10 mouse cellular contexts compared by ENCODE assay signal in genomic region chr12:55536537-55537135, GRCm38 (mm10). TPM values are rescaled to one million over a fixed set of nuclear protein-coding genes. Genes with fewer than 3 reads are reported as not detected.
DNase-seq lines count a peak whose midpoint lies in the region; ATAC-seq and TF ChIP-seq lines count a peak whose summit lies in the region.
"Had no signal": no experiment of that assay in that cellular context is flagged by ENCODE, and none has a peak within 500 bp of the region (broad histone marks: within the 10 kb centered on the region; RNA-seq: fewer than 3 reads in every experiment).

No protein-coding gene starts in this region.

- no peak overlapping the region for H3K4me3 ChIP-seq in kidney, postnatal 0 days (replicated peaks; ENCODE audit: low read depth, low read length)
- no peak overlapping the region for H3K4me3 ChIP-seq in hindbrain, embryonic 11.5 days (ENCODE audit: low read depth, low read length)
- H3K4me3 ChIP-seq in heart, embryonic 11.5 days (ENCODE audit: low read depth, low read length): no peak overlapping the region

- no peaks in the 10 kb centered on the region for H3K4me1 ChIP-seq in kidney, postnatal 0 days (replicated peaks; ENCODE audit: insufficient read depth, low read length)
- no peaks in the 10 kb centered on the region for H3K4me1 ChIP-seq in hindbrain, embryonic 11.5 days (replicated peaks; ENCODE audit: control insufficient read depth, insufficient read depth, low read length)
- no peaks in the 10 kb centered on the region for H3K4me1 ChIP-seq in heart, embryonic 11.5 days (ENCODE audit: control insufficient read depth, insufficient read depth, low read length)

- H3K9me3 ChIP-seq in kidney, postnatal 0 days (replicated peaks; ENCODE audit: low read length): no peaks in the 10 kb centered on the region
- no peaks in the 10 kb centered on the region for H3K9me3 ChIP-seq in hindbrain, embryonic 11.5 days (ENCODE audit: control insufficient read depth, low read length)
- no peaks in the 10 kb centered on the region for H3K9me3 ChIP-seq in heart, embryonic 11.5 days (replicated peaks; ENCODE audit: control insufficient read depth, low read length)

- no peak for TF ChIP-seq POLR2A in brain, embryonic 14.5 days (IDR thresholded peaks at IDR 0.05; ENCODE audit: borderline replicate concordance, extremely low read depth, insufficient read depth, insufficient read length, poor library complexity, severe bottlenecking)

- H3K36me3 ChIP-seq in kidney, postnatal 0 days (ENCODE audit: insufficient read depth, low read length): no peaks in the 10 kb centered on the region
- no peaks in the 10 kb centered on the region for H3K36me3 ChIP-seq in hindbrain, embryonic 11.5 days (ENCODE audit: control insufficient read depth, insufficient read depth, low read length)
- no peaks in the 10 kb centered on the region for H3K36me3 ChIP-seq in heart, embryonic 11.5 days (ENCODE audit: control insufficient read depth, insufficient read depth, low read length)

- WGBS in kidney, postnatal 0 days: 6% methylated on average over 14 of the region's 14 CpGs
- 9% methylated on average over 14 of the region's 14 CpGs for WGBS in hindbrain, embryonic 11.5 days
- WGBS in heart, embryonic 11.5 days (ENCODE audit: insufficient replicate concordance): 8% methylated on average over 14 of the region's 14 CpGs

- 0 out of 2 replicates have a peak, but pooled peaks cover 3% of the 10 kb centered on the region for H3K27me3 ChIP-seq in kidney, postnatal 0 days (ENCODE audit: insufficient read depth, low read length)
- H3K27me3 ChIP-seq in hindbrain, embryonic 11.5 days (ENCODE audit: control insufficient read depth, insufficient read depth, low read length): no peaks in the 10 kb centered on the region; the same call in 1 of the 2 replicates
- H3K27me3 ChIP-seq in heart, embryonic 11.5 days (ENCODE audit: control insufficient read depth, insufficient read depth, low read length): peaks cover 6% of the 10 kb centered on the region; the same call in 1 of the 2 replicates

- DNase-seq in kidney, postnatal 0 days (ENCODE audit: low spot score): peak; percentile 34
- DNase-seq in kidney, adult 9 months: no peak
- DNase-seq in brain, embryonic 14.5 days (ENCODE audit: low read depth): peak; percentile 93
- peak; percentile 59 for DNase-seq in hindbrain, embryonic 11.5 days (ENCODE audit: low spot score)
- DNase-seq in neural tube, embryonic 10.5 days (ENCODE audit: extremely low spot score, low spot score): peak; percentile 40
- no peak for DNase-seq in cerebellum, adult 18-20 months
- DNase-seq in right cerebral cortex, adult 2 months (ENCODE audit: low spot score in 2 of 2): no peak

- no peak overlapping the region for H3K4me2 ChIP-seq in kidney, postnatal 0 days (ENCODE audit: low read length)
- no peak overlapping the region for H3K4me2 ChIP-seq in hindbrain, embryonic 11.5 days (replicated peaks; ENCODE audit: low read depth, low read length)
- no peak overlapping the region for H3K4me2 ChIP-seq in heart, embryonic 11.5 days

- no peak for TF ChIP-seq CTCF in kidney, postnatal 0 days (IDR thresholded peaks at IDR 0.05; ENCODE audit: low read depth)
- no peak for TF ChIP-seq CTCF in brain, embryonic 14.5 days (IDR thresholded peaks at IDR 0.05; ENCODE audit: borderline replicate concordance, extremely low read depth, insufficient read depth, insufficient read length)

- H3K9ac ChIP-seq in kidney, postnatal 0 days (ENCODE audit: low read depth, low read length): no peak overlapping the region
- no peak overlapping the region for H3K9ac ChIP-seq in hindbrain, embryonic 11.5 days (ENCODE audit: low read depth, low read length)
- no peak overlapping the region for H3K9ac ChIP-seq in heart, embryonic 11.5 days (ENCODE audit: low read depth, low read length)

- H3K27ac ChIP-seq in kidney, postnatal 0 days: no peak overlapping the region
- no peak overlapping the region for H3K27ac ChIP-seq in hindbrain, embryonic 11.5 days (ENCODE audit: low read depth, low read length)
- no peak overlapping the region for H3K27ac ChIP-seq in heart, embryonic 11.5 days (ENCODE audit: low read depth, low read length)
- H3K27ac ChIP-seq: macrophage had no signal

- no peak for ATAC-seq in kidney, postnatal 0 days (replicated peaks; ENCODE audit: low FRiP score, low read depth)
- ATAC-seq in hindbrain, embryonic 11.5 days (ENCODE audit: low FRiP score): no peak
- ATAC-seq in heart, embryonic 11.5 days (replicated peaks; ENCODE audit: insufficient number of reproducible peaks, low FRiP score, low TSS enrichment): no peak

RNA-seq across cellular contexts. Expression of gene Aldoart2, which starts 28.4 kb away (rescaled TPM):
- not detected in 2 replicates for polyA plus RNA-seq in kidney, postnatal 0 days (2015; fragmentation: Nextera tagmentation; extraction: Ambion mirVana)
- polyA plus RNA-seq in brain, embryonic 14.5 days (2012; rRNA removed): 0.07 TPM in 1 of 2 replicates, not detected in the other
- not detected in 2 replicates for polyA plus RNA-seq in hindbrain, embryonic 11.5 days (2014; fragmentation: Nextera tagmentation; extraction: Ambion mirVana)
- 0.19 and 0.28 TPM in 2 replicates for polyA plus RNA-seq in heart, embryonic 11.5 days (2014; fragmentation: Nextera tagmentation; extraction: Ambion mirVana)
- polyA plus RNA-seq: macrophage; stomach, embryonic 14.5 days had no signal

RNA-seq across cellular contexts. Expression of gene Nfkbia, which starts 44.2 kb away (rescaled TPM):
- 73.1 and 82.7 TPM in 2 replicates for polyA plus RNA-seq in kidney, postnatal 0 days (2015; fragmentation: Nextera tagmentation; extraction: Ambion mirVana)
- polyA plus RNA-seq in brain, embryonic 14.5 days (2012; rRNA removed): 41.0 and 46.0 TPM in 2 replicates
- 43.3 and 46.9 TPM in 2 replicates for polyA plus RNA-seq in hindbrain, embryonic 11.5 days (2014; fragmentation: Nextera tagmentation; extraction: Ambion mirVana)
- polyA plus RNA-seq in heart, embryonic 11.5 days (2014; fragmentation: Nextera tagmentation; extraction: Ambion mirVana): 42.6 and 52.2 TPM in 2 replicates

Comparison
In these comparisons a context has a peak if more than half of its experiments do, and no peak if none do; other contexts are left out.
1. DNase-seq: peak in kidney, postnatal 0 days (single experiment), brain, embryonic 14.5 days (single experiment), hindbrain, embryonic 11.5 days (single experiment) and neural tube, embryonic 10.5 days (single experiment); none in kidney, adult 9 months (single experiment), cerebellum, adult 18-20 months (0 of 2) and right cerebral cortex, adult 2 months (0 of 2).